Mouse (Mus musculus): ENCODE results near the gene Cblc.

DNA sequence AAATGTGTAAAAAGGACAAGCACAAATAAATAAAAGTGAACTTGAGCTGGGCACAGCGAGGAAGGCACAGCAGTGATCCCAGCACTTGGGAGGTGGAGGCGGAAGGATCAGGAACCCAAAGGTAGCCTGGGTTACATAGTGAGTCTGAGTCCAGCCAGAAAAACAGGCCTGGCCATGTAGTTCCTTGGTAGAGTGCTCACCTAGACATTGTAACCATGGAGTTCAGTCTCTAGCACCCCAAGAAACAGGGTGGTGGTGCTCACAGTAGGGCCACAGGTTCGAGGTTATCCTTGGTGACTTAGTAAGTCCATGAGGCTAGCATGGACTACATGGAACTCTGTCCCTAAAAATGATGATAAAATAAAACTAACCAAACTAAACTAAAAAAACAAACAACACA, 44.3 kb upstream of the Cblc start:
- TF ChIP-seq CTCF (IDR thresholded peaks at IDR 0.05; ENCODE audit: low read depth) (no peak), EP300 (optimal IDR thresholded peaks at IDR 0.05) (no peak)

Measured in stomach, postnatal 0 days (tissue).